Mouse (Mus musculus): ENCODE data around the gene Il4.

Gene Il4

GRCm38 (mm10) chr11:53618619-53619198 is at the start of gene Il4:
Gene Il4 (minus strand): TSS chr11:53618669.
- no peak for DNase-seq

GRCm38 (mm10) chr11:53664091-53664490 is 45.6 kb upstream of the Il4 start:
- DNase-seq, result no peak

GRCm38 (mm10) chr11:53662794-53663674 is 44.6 kb upstream of the Il4 start:
- no peak for DNase-seq

GRCm38 (mm10) chr11:53657828-53658227 is 39.4 kb upstream of the Il4 start:
- DNase-seq, result no peak

GRCm38 (mm10) chr11:53657381-53657780 is 38.9 kb upstream of the Il4 start:
- DNase-seq, result no peak

GRCm38 (mm10) chr11:53656558-53657202 is 38.2 kb upstream of the Il4 start:
- no peak for DNase-seq

GRCm38 (mm10) chr11:53655043-53655442 is 36.6 kb upstream of the Il4 start:
- DNase-seq, result no peak

GRCm38 (mm10) chr11:53652427-53652826 is 34.0 kb upstream of the Il4 start:
- no peak for DNase-seq

GRCm38 (mm10) chr11:53651441-53651840 is 33.0 kb upstream of the Il4 start:
- no peak for DNase-seq

GRCm38 (mm10) chr11:53644017-53644416 is 25.5 kb upstream of the Il4 start:
- DNase-seq, result no peak

- DNase-seq, result no peak
These were observed 24.3 kb upstream of the Il4 start for GRCm38 (mm10) chr11:53642744-53643279.

GRCm38 (mm10) chr11:53637803-53638260 is 19.4 kb upstream of the Il4 start:
- no peak for DNase-seq

- DNase-seq, result no peak
These were observed 18.8 kb upstream of the Il4 start for GRCm38 (mm10) chr11:53637046-53637802.

- DNase-seq, result peak; percentile 15 to 18
These were observed 17.7 kb upstream of the Il4 start for GRCm38 (mm10) chr11:53636183-53636646.

GRCm38 (mm10) chr11:53635590-53636182 is 17.2 kb upstream of the Il4 start:
- no peak for DNase-seq

- no peak for DNase-seq
These were observed 16.1 kb upstream of the Il4 start, which contains the start of gene Il13 for GRCm38 (mm10) chr11:53634556-53634955. Gene Il13 (minus strand): TSS chr11:53634702.

GRCm38 (mm10) chr11:53633644-53634043 is 15.2 kb upstream of the Il4 start:
- DNase-seq, result no peak

- no peak for DNase-seq
These were observed 13.8 kb upstream of the Il4 start for GRCm38 (mm10) chr11:53632122-53632733.

- DNase-seq, result peak; percentile 43 to 51
These were observed 9.4 kb upstream of the Il4 start for GRCm38 (mm10) chr11:53627859-53628258.

- DNase-seq, result no peak
These were observed 8.4 kb upstream of the Il4 start for GRCm38 (mm10) chr11:53626802-53627373.

- DNase-seq, result no peak
These were observed 5.7 kb upstream of the Il4 start for GRCm38 (mm10) chr11:53624124-53624523.
